Mouse (Mus musculus) left cerebral cortex, postnatal 4 days (tissue): ENCODE measurements at regions not wholly inside any gene's neighbourhood (a gene's known extent, or its start where the extent isn't known, plus 50 kb on each side); places are given as distances from the start of the nearest gene placed in this dataset.

ENCODE experiments used
- DNase-seq: peaks from one replicate; pipeline ENCODE4 v3.0.0-alpha.2; 2022
- intact Hi-C: fragments of 180-260 bp; cut with DNase I; formaldehyde crosslinking; loops from one replicate; pipeline ENCODE4 v1.15.1; 2025

DNA sequence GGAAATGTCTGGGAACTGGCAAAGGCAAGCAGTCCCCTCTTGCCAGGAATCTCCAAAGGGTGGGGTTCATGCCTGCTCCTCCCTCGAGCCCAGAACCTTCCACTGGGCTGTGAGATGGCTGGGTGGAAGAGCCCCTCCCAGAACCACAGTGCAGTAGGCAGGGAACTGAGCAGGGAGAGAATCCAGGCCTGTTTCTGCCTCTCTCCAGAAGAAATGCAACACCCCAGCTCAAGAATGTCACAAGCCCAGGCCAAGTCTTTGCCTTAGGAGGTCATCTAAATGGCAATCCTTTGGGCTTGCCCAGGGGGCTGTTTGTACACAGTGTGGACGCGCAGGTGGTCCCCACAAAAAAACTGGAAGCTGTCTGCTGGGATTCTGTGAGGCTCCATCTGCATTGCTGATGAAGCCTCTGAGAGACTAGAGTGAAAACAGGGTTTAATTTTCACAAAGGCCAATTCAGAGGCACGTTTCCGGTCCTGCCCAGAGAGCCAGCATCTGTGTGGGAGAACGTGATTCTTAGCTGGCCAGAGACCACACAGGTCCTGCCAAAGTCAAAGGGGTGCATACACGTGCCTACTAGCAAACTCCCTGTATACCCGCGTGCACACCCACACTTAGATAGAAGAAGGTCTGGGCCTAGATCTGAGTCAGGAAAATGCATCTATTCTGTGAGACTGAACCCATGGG, 129.0 kb downstream of the Hmg20a start:
- DNase-seq, result no peak
- intact Hi-C loops, result no loop called here

- intact Hi-C loops, result loop anchor here (5.0 kb wide), 1 partner anchor 337 kb away; no protein-coding TSS in a partner anchor
- DNase-seq, result no peak
Observed at GRCm38 (mm10) chr9:56549774-56550173, 131.4 kb downstream of the Hmg20a start.

DNA sequence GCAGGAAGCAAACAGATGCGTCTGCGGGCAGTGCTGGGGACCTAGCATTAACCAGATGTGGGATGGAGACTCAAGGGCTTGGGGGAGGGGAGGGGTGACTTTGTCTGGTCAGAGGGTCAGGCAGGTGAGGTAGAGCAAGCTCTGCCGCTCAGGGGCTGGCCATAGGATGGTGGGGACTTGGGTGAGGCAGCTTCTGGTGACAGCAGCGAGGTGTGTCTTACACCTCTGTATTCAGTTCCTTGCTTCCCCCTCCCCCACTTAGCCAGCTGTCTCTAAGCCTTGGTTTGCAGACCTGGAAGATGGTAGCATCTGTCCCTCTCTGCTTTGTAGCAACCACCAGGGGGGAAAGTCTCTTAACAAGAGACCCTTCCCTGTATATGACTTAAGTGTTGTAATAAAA, 131.8 kb downstream of the Hmg20a start:
- intact Hi-C loops, result loop anchor here (5.0 kb wide), 1 partner anchor 338 kb away; no protein-coding TSS in a partner anchor
- DNase-seq, result no peak

DNA sequence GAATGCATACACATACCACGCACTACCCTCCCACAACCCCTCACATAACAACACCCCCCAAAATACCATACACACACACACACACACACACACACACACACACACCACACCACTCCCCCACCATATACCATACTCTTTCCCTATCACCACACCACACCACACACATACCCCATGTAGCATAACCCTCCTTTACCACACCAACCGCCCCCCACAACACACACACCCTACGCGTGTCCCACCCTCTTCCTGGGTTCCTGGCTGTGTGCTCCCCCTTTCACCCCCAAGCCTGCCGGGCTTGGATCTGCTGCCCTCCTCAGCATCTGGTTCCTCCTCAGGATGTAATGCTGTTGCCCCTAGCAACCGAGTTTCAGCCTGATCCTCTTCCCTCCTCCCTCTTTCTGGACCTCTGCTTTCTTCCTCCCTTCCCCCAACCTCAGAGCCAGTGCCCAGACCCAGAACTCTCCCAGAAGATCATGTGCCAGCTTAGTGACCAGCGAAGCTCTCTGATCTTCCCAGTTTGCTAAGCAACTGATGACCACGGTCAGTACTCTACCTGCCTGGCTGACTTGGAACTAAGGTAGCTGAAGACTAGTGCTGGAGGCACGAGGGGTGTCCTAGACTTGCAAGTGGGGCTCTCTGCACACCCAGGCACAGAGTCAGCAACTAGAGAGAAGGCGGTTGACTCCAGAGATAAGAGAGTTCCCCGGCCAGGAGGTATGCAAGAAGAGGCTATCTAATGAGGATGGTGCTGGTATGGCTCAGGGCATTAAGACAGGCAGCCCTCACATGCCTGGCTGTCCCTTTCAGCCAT, 133.2 kb downstream of the Hmg20a start:
- DNase-seq, result peak; percentile 52

GRCm38 (mm10) chr9:56552187-56552686, 133.8 kb downstream of the Hmg20a start:
- no peak for DNase-seq
- intact Hi-C loops, result loop anchor here (5.0 kb wide), 1 partner anchor 340 kb away; no protein-coding TSS in a partner anchor

More for the DNA sequence above, 133.2 kb downstream of the Hmg20a start:
- intact Hi-C loops, result loop anchor here (5.0 kb wide), 1 partner anchor 339 kb away; no protein-coding TSS in a partner anchor

GRCm38 (mm10) chr9:56552766-56553165, 134.4 kb downstream of the Hmg20a start:
- intact Hi-C loops, result loop anchor here (5.0 kb wide), 1 partner anchor 340 kb away; no protein-coding TSS in a partner anchor
- DNase-seq, result peak; percentile 87

GRCm38 (mm10) chr9:56553626-56554025, 135.2 kb downstream of the Hmg20a start:
- intact Hi-C loops, result loop anchor here (5.0 kb wide), 1 partner anchor 341 kb away; no protein-coding TSS in a partner anchor
- peak; percentile 66 for DNase-seq

GRCm38 (mm10) chr9:56554096-56554495, 135.7 kb downstream of the Hmg20a start:
- intact Hi-C loops, result loop anchor here (5.0 kb wide), 1 partner anchor 342 kb away; no protein-coding TSS in a partner anchor

DNA sequence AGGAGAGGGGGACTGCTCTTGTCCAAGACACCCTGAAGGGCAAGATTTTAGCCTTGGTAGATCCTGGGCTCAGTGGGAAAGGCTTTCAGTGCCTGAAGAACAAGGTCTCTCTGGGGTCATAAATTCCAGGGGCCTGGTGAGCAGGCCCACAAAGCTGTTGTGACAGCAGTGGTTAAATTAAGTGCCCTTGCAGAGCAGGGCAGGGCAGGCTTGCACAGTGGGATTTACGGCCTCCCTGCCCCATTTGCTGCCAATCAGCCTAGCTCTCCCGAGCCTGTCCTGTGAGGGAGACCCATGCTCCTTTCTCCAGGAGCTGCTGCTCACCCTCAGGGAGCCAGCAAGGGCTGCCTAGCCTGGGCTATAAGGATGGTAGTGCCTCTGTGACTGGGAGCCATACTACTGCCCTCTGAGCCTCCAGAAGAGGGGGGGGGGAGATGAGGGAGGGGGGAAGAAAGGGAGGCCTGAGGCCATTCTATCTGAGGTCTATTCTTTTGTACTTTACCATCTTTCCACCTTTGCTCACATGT, 141.3 kb downstream of the Hmg20a start:
- intact Hi-C loops, result no loop called here
- DNase-seq, result no peak

More at GRCm38 (mm10) chr9:56554096-56554495, 135.7 kb downstream of the Hmg20a start:
- DNase-seq, result peak; percentile 78

- intact Hi-C loops, result no loop called here
- DNase-seq, result no peak
Observed at GRCm38 (mm10) chr9:56562440-56562839, 144.0 kb downstream of the Hmg20a start.

DNA sequence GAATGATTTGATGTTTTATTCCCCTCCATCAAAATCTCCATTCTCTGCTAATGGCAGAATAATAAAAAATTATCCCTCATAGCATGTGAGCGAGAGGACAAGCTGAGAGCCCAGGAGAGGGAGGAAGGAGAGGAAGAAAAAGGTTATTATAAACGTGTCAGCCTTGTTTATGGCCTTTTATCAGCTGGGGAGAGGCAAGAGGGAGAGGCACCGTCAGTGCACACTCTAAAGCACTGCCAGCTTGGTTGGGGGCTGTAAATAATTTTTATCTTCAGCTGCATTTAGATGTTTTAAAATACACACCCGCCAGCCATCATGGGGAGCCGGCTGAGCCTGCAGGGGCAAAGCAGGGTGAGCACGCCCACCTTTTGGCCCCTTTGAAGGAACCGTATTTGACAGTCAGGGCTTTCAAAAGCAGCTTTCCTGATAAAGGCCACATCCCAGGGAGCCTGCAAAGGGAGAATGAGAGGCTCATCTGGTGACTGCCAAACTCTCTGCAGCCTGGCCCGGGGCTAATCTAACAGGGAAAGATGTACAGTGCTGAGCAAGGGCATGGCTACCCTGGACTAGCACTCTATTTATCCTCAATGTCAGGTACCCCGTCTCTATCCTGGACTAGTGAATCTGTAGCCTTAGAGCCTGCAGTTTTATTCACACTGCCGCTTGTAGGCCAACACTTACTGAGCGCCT, 145.8 kb downstream of the Hmg20a start:
- intact Hi-C loops, result no loop called here
- DNase-seq, result no peak
